Mouse (Mus musculus) liver, adult 2 months (tissue): ENCODE measurements at regions not wholly inside any gene's neighbourhood (a gene's known extent, or its start where the extent isn't known, plus 50 kb on each side); places are given as distances from the start of the nearest gene placed in this dataset.

Experiments used
- CTCF ChIP-seq: fragments of 200-500 bp; IDR thresholded peaks from 2 replicates; pipeline ENCODE4 v1.5.1; 2011; ENCODE audit warnings: low read depth, low read length, control low read depth
- POLR2A ChIP-seq: fragments of 200-500 bp; IDR thresholded peaks from 2 replicates; pipeline ENCODE4 v1.6.1; 2011; ENCODE audit warnings: low read length, control low read depth; ENCODE audit not compliant: insufficient read depth; ENCODE audit errors: extremely low read depth

GRCm38 (mm10) chr19:36237751-36238150 lies 110.4 kb upstream of the Pcgf5 start:
- TF ChIP-seq POLR2A (no peak), CTCF (no peak)
